In the genomic region with DNA sequence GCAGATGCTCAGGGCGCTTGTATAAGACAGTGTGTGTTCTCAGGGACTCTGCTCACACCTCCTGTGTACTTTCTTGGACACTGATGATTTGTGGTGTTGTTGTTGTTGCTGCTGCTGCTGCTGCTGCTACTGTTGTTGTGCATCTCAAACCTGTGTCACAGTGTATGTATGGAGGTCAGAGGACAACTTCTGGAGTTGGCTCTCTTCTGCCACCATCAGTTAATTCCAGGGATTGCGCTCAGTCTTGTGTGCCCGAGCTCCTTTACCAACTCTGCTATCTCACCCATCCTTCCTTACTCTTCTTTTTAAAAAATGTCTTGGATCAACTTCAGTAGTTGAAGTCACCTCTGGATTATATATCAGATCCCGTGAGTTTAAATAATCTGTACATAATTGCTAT, we compare ENCODE assay signal across 8 mouse cellular contexts. TPM values are rescaled to one million over a fixed set of nuclear protein-coding genes. Genes with fewer than 3 reads are reported as not detected.
A peak's percentile ranks its signal among the peaks of the same experiment; 100 is the strongest.
DNase-seq lines count a peak whose midpoint lies in the region; ATAC-seq and TF ChIP-seq lines count a peak whose summit lies in the region.

No protein-coding gene starts in this region.

- TF ChIP-seq CTCF in E14TG2a.4 (conservative IDR thresholded peaks at IDR 0.05; ENCODE audit: low read length), result peak; percentile 65

- H3K4me2 ChIP-seq in neural tube, embryonic 11.5 days (ENCODE audit: low read depth), result no peak overlapping the region
- H3K4me2 ChIP-seq in forebrain, embryonic 16.5 days (ENCODE audit: low read length), result no peak overlapping the region

- H3K27me3 ChIP-seq in E14TG2a.4 (ENCODE audit: insufficient read depth, low read length), result no peaks in the 10 kb centered on the region
- H3K27me3 ChIP-seq in embryonic facial prominence, embryonic 10.5 days (replicated peaks; ENCODE audit: low read depth, poor library complexity, severe bottlenecking), result no peaks in the 10 kb centered on the region
- no peaks in the 10 kb centered on the region for H3K27me3 ChIP-seq in neural tube, embryonic 11.5 days (ENCODE audit: control insufficient read depth, insufficient read depth, low read length)
- no peaks in the 10 kb centered on the region for H3K27me3 ChIP-seq in forebrain, embryonic 16.5 days (replicated peaks; ENCODE audit: control insufficient read depth, insufficient read depth, low read length)

- peaks cover 27% of the 10 kb centered on the region for H3K4me1 ChIP-seq in E14TG2a.4 (replicated peaks; ENCODE audit: low read depth, low read length)
- no peaks in the 10 kb centered on the region for H3K4me1 ChIP-seq in embryonic facial prominence, embryonic 10.5 days
- H3K4me1 ChIP-seq in neural tube, embryonic 11.5 days (ENCODE audit: control insufficient read depth, insufficient read depth, low read length), result no peaks in the 10 kb centered on the region
- no peaks in the 10 kb centered on the region for H3K4me1 ChIP-seq in forebrain, embryonic 16.5 days (replicated peaks; ENCODE audit: control insufficient read depth, insufficient read depth, low read length)

- ATAC-seq in neural tube, embryonic 11.5 days (ENCODE audit: insufficient read depth, low FRiP score, low TSS enrichment), result no peak
- ATAC-seq in forebrain, embryonic 16.5 days, result no peak

- no peak overlapping the region for H3K9ac ChIP-seq in neural tube, embryonic 11.5 days (ENCODE audit: low read length)
- no peak overlapping the region for H3K9ac ChIP-seq in forebrain, embryonic 16.5 days (replicated peaks; ENCODE audit: low read depth, low read length)

- no peak overlapping the region for H3K27ac ChIP-seq in embryonic facial prominence, embryonic 10.5 days (replicated peaks)
- no peak overlapping the region for H3K27ac ChIP-seq in neural tube, embryonic 11.5 days (ENCODE audit: low read depth, low read length)
- H3K27ac ChIP-seq in forebrain, embryonic 16.5 days (ENCODE audit: low read length), result no peak overlapping the region

- DNase-seq in layer of hippocampus, postnatal 10 days (ENCODE audit: low spot score in 2 of 2), result peak; percentile 62
- DNase-seq in layer of hippocampus, postnatal 14 days (ENCODE audit: low spot score in 2 of 2), result no peak
- DNase-seq in adrenal gland, postnatal 36 days, result peak; percentile 45 to 60
- DNase-seq in embryonic facial prominence, embryonic 10.5 days (ENCODE audit: low spot score), result peak; percentile 41
- peak; percentile 71 for DNase-seq in kidney, postnatal 10 days
- DNase-seq in neural tube, embryonic 11.5 days (ENCODE audit: low spot score), result peak; percentile 64

- H3K9me3 ChIP-seq in E14TG2a.4 (ENCODE audit: low read length), result no peaks in the 10 kb centered on the region
- no peaks in the 10 kb centered on the region for H3K9me3 ChIP-seq in embryonic facial prominence, embryonic 10.5 days
- H3K9me3 ChIP-seq in neural tube, embryonic 11.5 days (ENCODE audit: control insufficient read depth, low read length), result no peaks in the 10 kb centered on the region
- no peaks in the 10 kb centered on the region for H3K9me3 ChIP-seq in forebrain, embryonic 16.5 days (ENCODE audit: control insufficient read depth, low read length)

- H3K4me3 ChIP-seq in E14TG2a.4 (replicated peaks; ENCODE audit: low read length), result no peak overlapping the region
- H3K4me3 ChIP-seq in embryonic facial prominence, embryonic 10.5 days, result no peak overlapping the region
- no peak overlapping the region for H3K4me3 ChIP-seq in neural tube, embryonic 11.5 days (ENCODE audit: low read depth, low read length)
- no peak overlapping the region for H3K4me3 ChIP-seq in forebrain, embryonic 16.5 days (replicated peaks; ENCODE audit: low read length)

- H3K36me3 ChIP-seq in E14TG2a.4 (ENCODE audit: insufficient read depth, low read length), result peaks cover 14% of the 10 kb centered on the region
- peaks cover 23% of the 10 kb centered on the region for H3K36me3 ChIP-seq in embryonic facial prominence, embryonic 10.5 days (replicated peaks)
- no peaks in the 10 kb centered on the region for H3K36me3 ChIP-seq in neural tube, embryonic 11.5 days (ENCODE audit: control insufficient read depth, insufficient read depth, low read length)
- peaks cover 6% of the 10 kb centered on the region for H3K36me3 ChIP-seq in forebrain, embryonic 16.5 days (ENCODE audit: control insufficient read depth, insufficient read depth)

- 76% methylated on average over 4 of the region's 4 CpGs for whole genome bisulfite sequencing in embryonic facial prominence, embryonic 10.5 days
- WGBS in neural tube, embryonic 11.5 days, result 71% methylated on average over 4 of the region's 4 CpGs
- WGBS in forebrain, embryonic 16.5 days, result 72% methylated on average over 4 of the region's 4 CpGs

RNA-seq across cellular contexts. Expression of a gene that starts 43.7 kb away (rescaled TPM):
- 10 to 100 TPM; 78.3 to 82.9 TPM for total RNA-seq in layer of hippocampus, postnatal 10 days (2021)
- total RNA-seq in layer of hippocampus, postnatal 14 days (2021), result 10 to 100 TPM; 69.1 to 69.4 TPM
- total RNA-seq in adrenal gland, postnatal 36 days (2021), result 10 to 100 TPM; 34.8 to 42.0 TPM
- polyA plus RNA-seq in embryonic facial prominence, embryonic 10.5 days (2016; fragmentation: Nextera tagmentation; extraction: Ambion mirVana), result 68.4 and 78.8 TPM in 2 replicates
- 113 and 114 TPM in 2 replicates for polyA plus RNA-seq in neural tube, embryonic 11.5 days (2014; fragmentation: Nextera tagmentation; extraction: Ambion mirVana)
- 117 and 128 TPM in 2 replicates for polyA plus RNA-seq in forebrain, embryonic 16.5 days (2015; fragmentation: Nextera tagmentation; extraction: Ambion mirVana)

Comparison
In these comparisons a context has a peak if more than half of its experiments do, and no peak if none do; other contexts are left out.
1. DNase-seq: peak in layer of hippocampus, postnatal 10 days (2 of 2), adrenal gland, postnatal 36 days (2 of 2), embryonic facial prominence, embryonic 10.5 days (single experiment), kidney, postnatal 10 days (single experiment) and neural tube, embryonic 11.5 days (single experiment); none in layer of hippocampus, postnatal 14 days (0 of 2).